Mouse (Mus musculus) frontal cortex, postnatal 36 days (tissue): ENCODE data around the gene Tas2r120.
"Not testable (repeated sequence)": the region's sequence is repeated elsewhere in the genome, so short reads cannot be mapped to it uniquely, and the experiment has no call there.

ENCODE experiments used
- DNase-seq, 2 experiments: peaks; one replicate each; pipeline ENCODE4 v3.0.0; 2022; ENCODE audit warnings: low spot score in 2 of 2

Gene Tas2r120

GRCm38 (mm10) chr6:132656653-132657052 lies at the start of gene Tas2r120:
Gene Tas2r120 (plus strand): TSS chr6:132656953.
- DNase-seq, result no peak

- no peak for DNase-seq
Observed at GRCm38 (mm10) chr6:132649399-132649798, 7.4 kb upstream of the Tas2r120 start.

- no peak for DNase-seq
Observed at GRCm38 (mm10) chr6:132651426-132651825, 5.3 kb upstream of the Tas2r120 start, which contains the start of gene A630073D07Rik. Gene A630073D07Rik (minus strand): TSS chr6:132651526.

GRCm38 (mm10) chr6:132691596-132691995 lies 34.8 kb downstream of the Tas2r120 start:
- not testable (repeated sequence) for DNase-seq

GRCm38 (mm10) chr6:132700907-132701306 lies 44.2 kb downstream of the Tas2r120 start, which contains the start of gene Tas2r121:
Gene Tas2r121 (minus strand): TSS chr6:132701007.
- no peak for DNase-seq
